Mouse (Mus musculus) C2C12 (cell line): Measurements from ENCODE around the gene Myrf.

ENCODE experiments used
- CEBPB ChIP-seq: IDR thresholded peaks from one replicate; pipeline ENCODE4 v1.6.1; 2011; ENCODE audit warnings: low read depth, mild to moderate bottlenecking, control low read depth, moderate library complexity
- CTCF ChIP-seq: IDR thresholded peaks from one replicate; pipeline ENCODE4 v1.5.1; 2011; ENCODE audit not compliant: control insufficient read depth, insufficient read depth, insufficient read length
- FOSL1 ChIP-seq: IDR thresholded peaks from one replicate; pipeline ENCODE4 v1.8.0; 2011; ENCODE audit warnings: mild to moderate bottlenecking, low read length; ENCODE audit not compliant: poor library complexity, insufficient read depth, severe bottlenecking
- MAX ChIP-seq: IDR thresholded peaks from one replicate; pipeline ENCODE4 v1.6.1; 2011; ENCODE audit warnings: mild to moderate bottlenecking, control low read depth
- MYOG ChIP-seq: IDR thresholded peaks from one replicate; pipeline ENCODE4 v1.6.1; 2011; ENCODE audit not compliant: control insufficient read depth, insufficient read length; ENCODE audit errors: extremely low read depth
- USF1 ChIP-seq: IDR thresholded peaks from one replicate; pipeline ENCODE4 v1.6.1; 2011; ENCODE audit warnings: low read depth, mild to moderate bottlenecking, control low read depth, moderate library complexity

DNA sequence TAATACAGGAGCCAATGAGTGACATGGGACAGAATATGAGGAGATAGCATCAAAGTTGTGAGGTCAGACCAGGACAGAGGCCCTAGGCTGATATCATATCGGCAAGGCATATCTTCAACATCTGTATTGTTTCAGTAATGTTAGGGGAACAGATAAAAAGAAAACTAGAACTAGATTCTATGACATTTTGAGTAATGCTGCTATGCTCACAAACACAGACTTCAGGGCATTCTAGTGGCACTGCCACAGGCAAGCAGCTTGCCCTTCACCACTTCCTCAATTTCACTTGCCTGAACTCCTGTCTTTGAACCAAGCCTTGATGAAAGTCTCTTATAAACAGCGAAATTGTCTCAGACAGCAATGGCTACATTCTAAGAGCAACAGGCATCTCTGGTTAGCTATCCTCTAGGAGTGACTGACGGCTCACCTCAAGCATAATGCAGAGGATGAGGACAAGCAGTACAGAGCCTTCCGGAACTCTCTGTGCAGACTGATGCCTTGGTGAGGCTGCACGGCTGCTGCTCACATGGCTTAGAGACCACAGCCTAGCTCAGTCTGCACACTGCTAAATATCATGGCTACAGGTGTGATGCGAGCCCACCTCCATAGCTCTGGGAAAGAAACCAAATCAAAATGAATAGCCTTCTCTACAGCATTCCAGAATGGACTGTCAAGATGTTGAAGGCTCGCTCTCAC lies 66.6 kb downstream of the Myrf start:
- TF ChIP-seq CTCF (no peak), MAX (no peak), FOSL1 (no peak), USF1 (no peak), MYOG (no peak), CEBPB (no peak)
